Mouse (Mus musculus) lung, adult 10 weeks (tissue): ENCODE measurements around the gene Cabp7. TPM values are rescaled to one million over a fixed set of nuclear protein-coding genes. Genes with fewer than 3 reads are reported as not detected.

Experiments used
- polyA plus RNA-seq: library from polyadenylated mRNA; stranded (reverse); fragments of 350-450 nt; fragmentation: Illumina TruSeq; extraction: RNeasy Lipid Tissue Mini Kit (QIAGEN cat#74804); gene quantifications from one replicate; pipeline ENCODE4 v1.2.3, GENCODE M21; 2014; ENCODE audit warnings: low read depth, low replicate concordance; ENCODE audit not compliant: insufficient read depth

The Cabp7 gene
- not detected for polyA plus RNA-seq

DNA sequence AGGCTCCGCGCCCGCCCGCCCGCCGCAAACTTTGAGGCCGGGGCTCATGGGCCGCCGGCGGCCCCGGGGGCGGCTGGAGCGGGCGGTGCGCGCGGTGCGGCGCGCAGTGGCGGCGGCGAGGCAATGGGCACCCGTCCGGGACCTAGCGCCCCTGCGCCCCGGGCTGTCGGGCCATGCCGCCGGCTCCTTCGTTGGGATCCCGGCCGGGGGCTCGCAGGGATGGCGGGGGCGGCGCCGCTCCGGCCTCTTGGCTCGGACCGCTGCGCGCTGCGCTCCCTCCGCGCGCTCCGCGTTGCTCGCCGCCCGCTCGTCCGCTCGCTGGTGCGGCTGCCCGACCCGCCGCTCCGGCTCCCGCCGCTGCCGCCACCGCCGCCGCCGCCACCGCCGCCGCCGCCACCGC is at the start of gene Cabp7:
Gene Cabp7, minus strand, starts transcription at position 46 of the 400 bp plus-strand sequence.

DNA sequence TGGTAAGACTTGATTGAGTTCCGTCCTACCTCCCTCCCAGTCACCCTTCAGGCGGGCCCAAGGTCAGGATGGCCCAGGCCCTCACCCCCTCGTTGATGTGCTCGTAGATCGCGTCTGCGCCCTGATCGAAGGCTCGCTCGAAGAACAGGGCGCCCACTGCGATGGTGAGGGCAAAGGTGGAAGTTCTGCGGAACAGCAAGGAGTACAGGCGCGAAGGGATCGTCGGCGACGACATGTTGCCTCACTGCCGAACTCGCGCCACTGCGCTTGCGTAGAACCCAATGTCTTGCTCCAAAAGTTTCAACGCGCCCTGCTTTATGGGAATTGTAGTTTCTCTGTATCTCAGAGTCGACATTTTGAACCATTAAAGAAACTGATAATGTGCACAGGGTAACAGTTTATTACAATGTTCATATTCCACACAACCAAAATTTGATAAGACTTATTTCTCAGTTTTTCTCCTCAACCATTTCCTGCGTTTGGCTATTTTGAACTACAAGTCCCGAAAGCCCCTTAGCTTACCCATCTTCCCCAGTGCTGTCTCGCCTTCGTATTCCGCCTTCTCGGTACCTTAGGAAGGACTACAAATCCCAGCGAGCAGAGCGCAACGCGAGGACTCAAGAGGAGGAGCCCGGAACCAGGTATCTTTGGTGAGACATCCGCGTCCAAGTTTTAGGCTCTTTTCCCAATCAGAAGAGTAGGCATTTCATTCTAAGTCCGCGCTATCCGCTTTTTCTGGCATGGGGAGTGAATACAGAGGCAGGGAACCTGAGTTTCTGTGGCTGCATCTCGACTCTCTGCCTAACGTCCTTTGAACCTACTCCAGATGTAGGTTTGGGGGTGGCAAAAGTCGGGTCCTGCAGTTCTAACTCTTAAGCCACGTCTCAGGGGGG is 42.3 kb downstream of the Cabp7 start, which contains the start of the genes Uqcr10 and Zmat5:
Gene Uqcr10, minus strand, starts transcription at position 271 of the 893 bp plus-strand sequence.
Gene Zmat5, plus strand, starts transcription at position 607 of the 893 bp plus-strand sequence.

Other genes starting within 250 kb of the Cabp7 start
- gene Mtmr3, start 151.9 kb downstream of the Cabp7 start, polyA plus RNA-seq = 23.1 TPM
- not detected for gene Gm11032, start 126.7 kb downstream of the Cabp7 start, polyA plus RNA-seq
- 21.7 TPM for gene Ascc2, start 109.0 kb downstream of the Cabp7 start, polyA plus RNA-seq
- gene Uqcr10, start 42.4 kb downstream of the Cabp7 start, polyA plus RNA-seq = 582 TPM
- 63.5 TPM for gene Zmat5, start 42.1 kb downstream of the Cabp7 start, polyA plus RNA-seq
- gene Nf2, start 102.8 kb upstream of the Cabp7 start, polyA plus RNA-seq = 22.7 TPM
- 9.7 TPM for gene Nipsnap1, start 127.2 kb upstream of the Cabp7 start, polyA plus RNA-seq
- gene Thoc5, start 148.5 kb upstream of the Cabp7 start, polyA plus RNA-seq = 16.3 TPM
- gene Nefh, start 201.3 kb upstream of the Cabp7 start, polyA plus RNA-seq = 0.07 TPM
- gene Ap1b1, start 240.0 kb upstream of the Cabp7 start, polyA plus RNA-seq = 20.7 TPM